Mouse (Mus musculus) neural tube, embryonic 11.5 days (tissue): ENCODE results near the gene Actn2. TPM values are rescaled to one million over a fixed set of nuclear protein-coding genes. Genes with fewer than 3 reads are reported as not detected.

Experiments used
- ATAC-seq: fragments of 200-750 bp; cut with Nextera tagmentation; 2 replicates; pipeline ENCODE4 v1.8.0; 2017; ENCODE audit warnings: moderate number of reproducible peaks, mild to moderate bottlenecking, moderate TSS enrichment, moderate library complexity; ENCODE audit not compliant: insufficient read depth, low FRiP score, low TSS enrichment
- DNase-seq: peaks from one replicate; pipeline ENCODE4 v3.0.0-alpha.2; 2015; ENCODE audit warnings: low spot score
- H3K27ac ChIP-seq: fragments of 300-500 bp; sonication (generic); 2 replicates; pipeline ENCODE4 v1.5.1; 2014; ENCODE audit warnings: low read depth, mild to moderate bottlenecking, low read length
- H3K27me3 ChIP-seq: fragments of 300-500 bp; sonication (generic); 2 replicates; pipeline ENCODE4 v1.6.1; 2014; ENCODE audit warnings: mild to moderate bottlenecking, low read length, mixed read lengths; ENCODE audit not compliant: control insufficient read depth, insufficient read depth
- H3K36me3 ChIP-seq: fragments of 300-500 bp; sonication (generic); 2 replicates; pipeline ENCODE4 v1.6.1; 2014; ENCODE audit warnings: mild to moderate bottlenecking, low read length, moderate library complexity, mixed read lengths; ENCODE audit not compliant: control insufficient read depth, insufficient read depth
- H3K4me1 ChIP-seq: fragments of 300-500 bp; sonication (generic); 2 replicates; pipeline ENCODE4 v1.6.1; 2014; ENCODE audit warnings: low read length, mixed read lengths; ENCODE audit not compliant: control insufficient read depth, insufficient read depth
- H3K4me2 ChIP-seq: fragments of 300-500 bp; sonication (generic); 2 replicates; pipeline ENCODE4 v1.6.1; 2014; ENCODE audit warnings: low read depth, mild to moderate bottlenecking, moderate library complexity
- H3K4me3 ChIP-seq: fragments of 300-500 bp; sonication (generic); 2 replicates; pipeline ENCODE4 v1.5.1; 2014; ENCODE audit warnings: low read depth, low read length
- H3K9ac ChIP-seq: fragments of 300-500 bp; sonication (generic); 2 replicates; pipeline ENCODE4 v1.6.1; 2014; ENCODE audit warnings: mild to moderate bottlenecking, low read length
- H3K9me3 ChIP-seq: fragments of 300-500 bp; sonication (generic); 2 replicates; pipeline ENCODE4 v1.6.1; 2016; ENCODE audit warnings: low read length; ENCODE audit not compliant: control insufficient read depth
- WGBS: fragments of 180-500 bp; shearing (Covaris S2); extraction: QIAGEN DNeasy Blood & Tissue Kit; methylation state at CpG from one replicate; pipeline ENCODE4 v1.1.7; 2014; 5-methylcytosine and 5-hydroxymethylcytosine counted together
- polyA plus RNA-seq: library from polyadenylated mRNA; unstranded; fragments of >200 nt; fragmentation: Nextera tagmentation; extraction: Ambion mirVana; gene quantifications from 2 replicates; pipeline ENCODE4 v1.2.1, GENCODE M21; 2014

Gene Actn2
- polyA plus RNA-seq, 1 experiment from 2014 or later = 31.9 TPM

DNA sequence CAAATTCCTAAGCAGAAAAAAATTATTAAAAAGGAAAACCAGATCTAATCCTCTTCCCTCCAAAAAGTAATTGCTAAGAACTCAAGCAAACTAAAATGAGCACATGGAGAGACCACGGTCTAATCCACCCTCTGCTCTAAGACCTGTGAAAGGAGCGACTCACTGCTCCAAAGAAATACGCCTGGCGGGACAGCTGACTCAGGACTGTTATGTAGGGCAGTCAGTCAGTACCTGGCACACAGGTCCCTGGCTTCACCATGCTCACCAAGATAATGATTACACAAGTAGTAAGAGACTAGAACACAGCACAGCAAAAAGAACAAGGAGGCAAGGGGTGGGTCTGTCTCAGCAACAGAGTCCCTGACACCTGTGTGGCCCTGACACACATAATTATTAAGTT, 112.3 kb downstream of the Actn2 start:
- no peak for ATAC-seq

GRCm38 (mm10) chr13:12227606-12228005, 113.0 kb downstream of the Actn2 start:
- no peaks in the 10 kb centered on the region for H3K9me3 ChIP-seq
- ATAC-seq (no peak), DNase-seq (no peak)
- H3K4me3 ChIP-seq = no peak overlapping the region
- H3K36me3 ChIP-seq = peaks cover 7% of the 10 kb centered on the region
- 83% methylated on average over 5 of the region's 5 CpGs for WGBS
- H3K27ac ChIP-seq = no peak overlapping the region
- H3K4me2 ChIP-seq = no peak overlapping the region
- H3K4me1 ChIP-seq = no peaks in the 10 kb centered on the region
- H3K9ac ChIP-seq = no peak overlapping the region
- no peaks in the 10 kb centered on the region for H3K27me3 ChIP-seq

More for the DNA sequence above, 112.3 kb downstream of the Actn2 start:
- Histone ChIP-seq H3K9me3 (no peaks in the 10 kb centered on the region), H3K36me3 (peaks cover 9% of the 10 kb centered on the region), H3K27ac (no peak overlapping the region), H3K9ac (no peak overlapping the region), H3K4me3 (no peak overlapping the region), H3K4me1 (no peaks in the 10 kb centered on the region), H3K27me3 (no peaks in the 10 kb centered on the region), H3K4me2 (no peak overlapping the region)
- 95% methylated on average over 4 of the region's 4 CpGs for WGBS
- no peak for DNase-seq

Other genes starting within 250 kb of the Actn2 start
- gene Ryr2, start 233.8 kb downstream of the Actn2 start, polyA plus RNA-seq = 0.34 and 0.35 TPM in 2 replicates
- 13.4 and 16.3 TPM in 2 replicates for gene Mtr, start 82.6 kb downstream of the Actn2 start, polyA plus RNA-seq
- 35.9 and 38.7 TPM in 2 replicates for gene Heatr1, start 54.3 kb upstream of the Actn2 start, polyA plus RNA-seq
- gene Lgals8, start 124.2 kb upstream of the Actn2 start, polyA plus RNA-seq = 14.3 and 15.6 TPM in 2 replicates
- 1.0 TPM in 2 replicates for gene Edaradd, start 179.7 kb upstream of the Actn2 start, polyA plus RNA-seq
- 12.0 and 12.2 TPM in 2 replicates for gene Ero1lb, start 225.1 kb upstream of the Actn2 start, polyA plus RNA-seq